Mouse (Mus musculus) MEL-GATA-1-ER (cell line): ENCODE results near the gene Psma5.
"Not testable (repeated sequence)": the region's sequence is repeated elsewhere in the genome, so short reads cannot be mapped to it uniquely, and the experiment has no call there.

Experiments used
- DNase-seq: peaks from one replicate; pipeline ENCODE4 v3.0.0-alpha.2; 2012; ENCODE audit warnings: low read depth; ENCODE audit errors: extremely low read depth

Psma5 gene

GRCm38 (mm10) chr3:108256719-108257637 lies at the start of gene Psma5:
TSS of gene Psma5 (plus strand) at chr3:108256926.
- DNase-seq: peak; percentile 100

DNA sequence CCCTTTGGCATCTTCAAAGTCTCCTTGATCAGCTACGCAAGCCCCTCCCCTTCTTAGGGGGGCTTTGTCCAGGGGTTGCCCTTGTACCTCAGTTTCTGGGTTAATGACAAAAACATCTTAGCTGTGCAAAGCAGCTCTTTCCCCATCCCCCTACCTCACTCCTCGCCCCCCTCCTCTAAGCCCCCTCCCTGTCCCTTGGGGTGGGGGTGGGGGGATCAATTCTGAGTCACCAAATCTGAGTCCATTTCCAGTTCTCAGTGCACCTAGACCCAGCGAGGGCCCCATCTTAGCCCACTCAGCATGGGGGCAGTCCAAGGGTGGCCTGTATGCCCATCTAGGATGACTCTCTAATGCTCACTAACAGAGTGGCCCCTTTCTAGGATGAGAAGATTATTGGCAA lies 47.7 kb upstream of the Psma5 start:
- no peak for DNase-seq

GRCm38 (mm10) chr3:108209536-108209935 lies 47.2 kb upstream of the Psma5 start:
- no peak for DNase-seq

DNA sequence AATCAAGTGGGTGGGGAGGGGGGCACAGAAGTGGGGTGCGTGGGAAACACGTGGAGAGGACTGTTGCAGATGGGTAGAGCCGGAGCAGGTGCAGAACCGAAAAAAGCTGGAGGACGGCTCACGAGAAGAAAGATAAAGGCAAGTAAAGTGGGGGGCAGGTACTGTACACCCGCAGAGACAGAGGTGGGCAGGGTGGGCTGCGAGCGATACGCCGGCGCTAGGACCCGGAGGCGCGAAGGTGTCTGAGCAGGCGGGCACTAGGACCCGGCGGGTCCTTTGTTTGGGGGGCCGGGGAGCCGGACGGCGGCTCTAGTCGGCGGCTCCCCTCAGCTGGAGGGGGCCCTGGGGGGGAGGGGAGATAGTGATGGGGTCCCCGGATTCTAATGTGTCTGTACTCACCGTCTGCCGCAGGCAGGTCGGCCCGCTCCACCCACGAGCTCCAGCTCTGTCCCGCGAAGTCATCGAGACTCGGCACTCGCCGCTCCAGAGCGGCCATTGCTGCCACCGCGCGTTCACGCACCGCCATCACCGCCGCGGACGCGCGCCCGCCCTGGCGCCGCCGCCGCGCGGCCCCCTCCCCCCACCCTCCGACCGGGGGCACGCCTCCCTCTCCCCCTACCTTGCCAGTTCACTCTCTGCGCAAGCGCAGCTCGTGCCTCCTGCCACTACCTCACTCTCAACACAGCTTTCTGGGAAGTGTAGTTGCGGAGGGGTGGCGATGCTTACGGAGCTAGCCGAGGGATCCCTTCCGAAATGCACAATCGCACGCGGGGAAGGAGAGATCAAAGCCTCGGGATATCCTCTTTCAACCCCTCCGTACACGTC lies 46.6 kb upstream of the Psma5 start:
- peak; percentile 93 for DNase-seq

DNA sequence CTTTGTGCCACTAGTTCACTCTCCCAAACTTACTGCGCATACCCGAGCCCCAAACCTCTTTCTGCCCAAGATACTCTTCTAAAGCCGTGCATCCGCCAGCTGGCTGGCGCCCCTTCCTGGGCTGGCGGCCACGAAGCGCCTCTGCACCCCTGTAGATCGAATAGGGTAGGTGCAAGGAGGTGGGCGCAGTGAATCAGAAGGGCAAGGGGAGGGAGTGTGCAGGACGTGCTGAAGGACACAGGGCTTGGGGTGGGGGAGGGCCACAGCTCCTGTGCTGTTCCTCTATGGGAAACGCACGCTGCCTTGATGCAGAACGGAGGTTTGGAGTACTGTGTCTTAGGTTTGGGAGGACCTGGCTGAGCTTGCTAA lies 46.0 kb upstream of the Psma5 start, which contains the start of gene Atxn7l2:
Gene Atxn7l2 (minus strand): TSS at position 164 of the 369 bp plus-strand sequence.
- DNase-seq: no peak

DNA sequence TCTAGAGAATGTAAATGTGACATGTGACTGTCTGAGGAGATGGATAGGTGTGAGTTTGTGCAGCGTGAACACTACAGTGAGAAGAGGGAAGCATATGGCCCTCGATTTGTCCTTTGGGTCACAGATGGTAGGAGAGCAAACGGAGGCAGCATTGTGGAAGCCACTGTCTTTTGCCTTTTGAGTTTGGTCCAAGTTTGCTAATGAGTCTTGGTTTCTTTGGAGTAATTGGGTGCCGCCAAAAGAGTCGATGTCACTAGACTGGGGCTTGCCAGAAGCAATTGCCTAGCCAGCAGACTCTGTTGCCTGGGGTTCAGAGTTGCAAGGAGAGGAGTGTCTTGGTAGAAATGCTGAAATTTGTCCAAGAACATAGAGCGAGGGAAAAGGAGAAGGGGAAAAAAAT lies 44.9 kb upstream of the Psma5 start:
- DNase-seq: no peak

GRCm38 (mm10) chr3:108212406-108212805 lies 44.3 kb upstream of the Psma5 start:
- DNase-seq: no peak

DNA sequence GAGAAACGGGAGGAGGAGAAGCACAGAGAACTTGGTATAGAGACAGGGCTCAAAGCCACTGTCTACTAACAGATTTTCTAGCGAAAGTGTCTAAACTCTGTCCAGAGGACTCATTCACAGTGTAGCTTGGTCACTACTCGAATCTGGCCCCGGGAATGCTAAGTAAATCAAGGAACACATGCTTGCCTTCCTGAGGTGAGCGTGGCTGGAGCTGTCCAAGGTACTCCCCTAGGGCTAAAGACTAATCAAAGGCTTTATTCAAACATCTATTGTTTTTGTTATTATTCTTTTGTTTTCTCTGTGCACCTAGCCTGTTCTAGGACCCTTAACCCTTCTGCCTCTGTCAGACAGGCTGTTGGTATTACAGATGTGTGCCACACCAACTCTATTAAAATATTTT lies 42.0 kb upstream of the Psma5 start:
- DNase-seq: no peak

GRCm38 (mm10) chr3:108220661-108221060 lies 36.1 kb upstream of the Psma5 start:
- DNase-seq: no peak

GRCm38 (mm10) chr3:108225711-108226557 lies 30.8 kb upstream of the Psma5 start:
- DNase-seq: no peak

DNA sequence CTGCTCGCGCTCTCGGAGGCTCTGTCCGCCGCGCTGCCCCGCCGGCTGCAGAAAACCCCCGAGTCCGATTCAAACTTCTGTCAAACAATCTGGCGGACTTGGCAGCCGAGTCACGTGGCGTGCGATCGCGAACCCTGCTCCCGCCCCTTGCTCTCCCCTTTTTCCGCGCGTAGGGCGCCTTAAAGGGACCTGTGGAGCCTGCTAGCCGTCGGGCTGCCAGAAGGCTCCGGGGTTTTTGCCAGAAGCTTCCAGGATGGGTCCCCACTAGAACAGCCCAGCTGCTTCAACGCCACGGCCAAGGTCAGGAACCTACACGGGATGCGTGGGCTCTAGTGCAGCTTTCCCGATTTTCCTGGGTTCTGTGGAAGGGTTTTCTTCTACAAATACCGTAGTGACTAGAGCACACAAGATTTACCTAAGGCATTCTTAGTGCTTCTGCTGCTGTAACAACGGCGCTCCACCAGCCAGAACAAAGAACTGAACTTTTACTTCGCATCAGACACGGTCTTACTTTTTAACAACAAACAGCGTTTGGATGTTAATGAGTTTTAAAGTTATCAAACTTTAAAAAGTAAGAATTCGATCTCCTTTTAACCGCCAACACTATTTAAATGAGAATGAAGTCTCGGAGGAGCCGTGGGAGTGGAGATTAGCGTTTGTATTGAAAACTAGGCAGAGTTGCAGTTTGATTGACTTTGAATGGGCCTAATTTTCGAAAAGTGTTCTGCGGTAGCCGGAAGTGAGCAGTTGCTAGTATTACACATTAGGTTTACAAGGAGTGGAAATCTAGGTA lies 30.0 kb upstream of the Psma5 start, which contains the start of gene Sypl2:
Gene Sypl2 (minus strand): TSS at position 91 of the 793 bp plus-strand sequence.
- no peak for DNase-seq

GRCm38 (mm10) chr3:108227521-108227920 lies 29.2 kb upstream of the Psma5 start:
- DNase-seq: no peak

GRCm38 (mm10) chr3:108231646-108232045 lies 25.1 kb upstream of the Psma5 start:
- DNase-seq: no peak

DNA sequence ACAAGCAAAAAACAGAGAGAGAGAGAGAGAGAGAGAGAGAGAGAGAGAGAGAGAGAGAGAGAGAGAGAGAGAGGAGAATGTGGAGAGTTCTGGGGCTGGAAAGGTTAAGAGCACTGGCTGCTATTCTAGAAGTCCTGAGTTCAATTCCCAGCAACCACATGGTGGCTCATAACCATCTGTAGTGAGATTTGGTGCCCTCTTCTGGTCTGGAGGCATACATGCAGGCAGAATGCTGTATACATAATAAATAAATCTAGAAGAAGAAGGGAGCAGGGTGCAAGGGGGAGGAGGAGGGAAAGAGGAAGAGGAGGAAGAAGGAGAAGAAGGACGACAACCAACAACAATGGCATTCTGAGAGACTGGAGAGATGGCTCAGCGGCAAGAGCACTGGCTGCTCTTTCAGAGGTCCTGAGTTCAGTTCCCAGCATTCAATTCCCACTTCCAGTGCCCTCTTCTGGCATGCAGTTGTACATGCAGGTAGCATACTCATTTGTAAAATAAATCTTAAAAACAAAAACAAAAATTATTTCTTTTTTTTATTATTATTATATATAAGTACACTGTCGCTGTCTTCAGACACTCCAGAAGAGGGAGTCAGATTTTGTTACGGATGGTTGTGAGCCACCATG lies 19.1 kb upstream of the Psma5 start:
- DNase-seq: not testable (repeated sequence)

DNA sequence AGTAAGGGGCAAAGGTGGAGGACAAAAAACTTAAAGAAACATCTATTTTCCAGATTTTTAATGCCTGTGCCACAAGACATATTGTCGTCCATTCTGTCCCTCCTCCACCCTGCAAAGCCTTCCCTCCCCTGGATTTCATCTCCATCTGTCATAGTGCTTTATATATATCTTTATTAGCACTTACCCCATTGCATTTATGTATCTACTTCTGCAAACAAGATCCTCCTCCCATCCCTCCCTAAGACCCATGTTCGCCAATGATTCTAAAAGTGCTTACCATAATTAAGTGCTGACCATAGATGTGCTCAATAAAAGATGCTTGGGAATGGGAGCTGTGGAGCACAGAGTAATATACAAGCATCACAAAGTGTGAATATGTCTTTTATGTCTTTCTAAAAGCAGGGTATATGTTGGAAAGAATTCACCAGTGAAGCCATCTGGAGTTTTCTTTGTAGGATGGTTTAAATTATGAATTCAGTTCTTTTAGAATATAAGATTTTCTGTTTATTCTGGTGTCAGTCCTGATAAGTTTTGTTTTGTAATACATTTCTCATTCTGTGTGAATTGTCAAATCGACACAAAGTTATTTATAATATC lies 15.4 kb upstream of the Psma5 start:
- no peak for DNase-seq

- DNase-seq: peak; percentile 52
These were observed 9.9 kb upstream of the Psma5 start for GRCm38 (mm10) chr3:108246857-108247256.

DNA sequence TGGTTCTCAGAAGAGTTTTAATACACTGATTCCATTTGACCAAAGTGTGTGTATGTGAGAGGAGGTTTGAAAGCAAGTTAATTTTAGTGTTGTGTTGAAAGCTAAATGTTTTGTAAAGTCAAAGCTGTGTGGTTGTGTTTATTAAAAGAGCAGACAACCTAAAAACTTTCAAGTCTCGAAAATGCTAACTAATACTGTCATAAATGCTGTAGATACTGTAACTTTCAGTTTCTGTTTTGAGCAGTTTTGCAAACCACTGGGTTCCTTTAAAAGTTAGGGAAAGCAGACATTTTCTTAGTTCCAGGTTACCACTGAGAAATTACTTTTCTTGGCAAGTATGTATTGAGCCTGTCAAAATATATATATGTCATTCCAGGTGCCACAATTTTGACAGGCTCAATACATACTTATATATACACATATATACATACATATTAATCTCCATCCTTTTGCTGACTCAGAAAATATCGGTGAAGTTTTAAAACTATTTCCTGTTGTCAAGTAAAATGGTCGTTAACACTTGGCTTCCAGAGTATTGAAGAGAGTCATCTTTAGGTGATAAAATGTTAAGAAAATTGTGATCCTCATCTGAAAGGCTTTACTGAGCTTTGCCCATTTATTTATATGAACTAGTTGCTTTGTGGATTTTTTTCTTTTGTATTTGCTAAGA lies 1.2 kb downstream of the Psma5 start:
- no peak for DNase-seq

- DNase-seq: peak; percentile 79
These were observed 2.6 kb downstream of the Psma5 start for GRCm38 (mm10) chr3:108259319-108259718.

- DNase-seq: not testable (repeated sequence)
These were observed 22.8 kb downstream of the Psma5 start for GRCm38 (mm10) chr3:108279495-108279894.
